In genomic region chr7:15948381-15948941, GRCm38 (mm10) we compare ENCODE assay signal across 8 mouse cellular contexts. TPM values are rescaled to one million over a fixed set of nuclear protein-coding genes. Genes with fewer than 3 reads are reported as not detected.
A peak's percentile ranks its signal among the peaks of the same experiment; 100 is the strongest.
DNase-seq lines count a peak whose midpoint lies in the region.

No protein-coding gene starts in this region.

- H3K4me1 ChIP-seq in megakaryocyte, embryonic 14.5 days: peaks cover 78% of the 10 kb centered on the region

- H3K36me3 ChIP-seq in megakaryocyte, embryonic 14.5 days (replicated peaks; ENCODE audit: low read length): peaks cover 13% of the 10 kb centered on the region

- peaks cover 11% of the 10 kb centered on the region for H3K9me3 ChIP-seq in megakaryocyte, embryonic 14.5 days

- DNase-seq in adipocyte (ENCODE audit: low spot score): peak; percentile 95
- peak; percentile 90 for DNase-seq in embryo, embryonic 10 days (ENCODE audit: low spot score)
- DNase-seq in gastrocnemius, postnatal 14 days: peak; percentile 94
- DNase-seq in induced T-regulatory cell, adult 2 months (ENCODE audit: low read depth): peak; percentile 93
- peak; percentile 18 to 47 for DNase-seq in left cerebral cortex, adult 8-10 months (ENCODE audit: low spot score in 2 of 2)
- DNase-seq in right cerebral cortex, adult 2 months (ENCODE audit: low spot score in 2 of 2): peak; percentile 64 to 66
- peak; percentile 70 for DNase-seq in urinary bladder, postnatal 10 days (ENCODE audit: low spot score)

- peak overlapping the region; percentile 90 for H3K4me3 ChIP-seq in megakaryocyte, embryonic 14.5 days (replicated peaks)

- H3K27me3 ChIP-seq in megakaryocyte, embryonic 14.5 days (replicated peaks): peaks cover 43% of the 10 kb centered on the region

- intact Hi-C loops in gastrocnemius, postnatal 14 days (cut with DNase I; ENCODE audit: low total_unique reads): loop anchor here (2.0 to 5.0 kb wide), 2 partner anchors 18 to 779 kb away; partner anchors contain the start of gene Ehd2

RNA-seq across cellular contexts. Expression of gene Nop53, which starts 2.6 kb away (rescaled TPM):
- 100 to 1,000 TPM; 121 to 127 TPM for total RNA-seq in gastrocnemius, postnatal 14 days (2021)
- total RNA-seq in left cerebral cortex, adult 8-10 months (2022): 100 to 1,000 TPM; 114 to 149 (median 128) TPM
- 159 and 504 TPM in 2 replicates for polyA plus RNA-seq in megakaryocyte, embryonic 14.5 days (2012; ENCODE audit: insufficient read depth, low replicate concordance)

RNA-seq across cellular contexts. Expression of gene Ehd2, which starts 18.9 kb away (rescaled TPM):
- total RNA-seq in gastrocnemius, postnatal 14 days (2021): 100 to 1,000 TPM in 1 of 2 experiments, 10 to 100 TPM in 1; 91.3 to 101 TPM
- 1 to 10 TPM; 4.6 to 5.9 (median 5.2) TPM for total RNA-seq in left cerebral cortex, adult 8-10 months (2022)
- 0.84 and 0.93 TPM in 2 replicates for polyA plus RNA-seq in megakaryocyte, embryonic 14.5 days (2012; ENCODE audit: insufficient read depth, low replicate concordance)

RNA-seq across cellular contexts. Expression of gene Selenow, which starts 26.3 kb away (rescaled TPM):
- 100 to 1,000 TPM; 759 to 773 TPM for total RNA-seq in gastrocnemius, postnatal 14 days (2021)
- total RNA-seq in left cerebral cortex, adult 8-10 months (2022): 1,000 to 10,000 TPM in 3 of 4 experiments, 100 to 1,000 TPM in 1; 989 to 1,128 (median 1,052) TPM
- polyA plus RNA-seq in megakaryocyte, embryonic 14.5 days (2012; ENCODE audit: insufficient read depth, low replicate concordance): 1,012 and 1,066 TPM in 2 replicates

Comparison
In these comparisons a context has a peak if more than half of its experiments do, and no peak if none do; other contexts are left out.
1. Peak in every context shown above with its lines: DNase-seq and H3K4me3 ChIP-seq.
2. DNase-seq: peak in every context shown above with its lines; median percentile 95 in adipocyte; 94 in gastrocnemius, postnatal 14 days; 93 in induced T-regulatory cell, adult 2 months; 90 in embryo, embryonic 10 days; 70 in urinary bladder, postnatal 10 days; 65 in right cerebral cortex, adult 2 months; 32 in left cerebral cortex, adult 8-10 months.
3. RNA of gene Ehd2, which starts 18.9 kb away (total RNA-seq): 91.3 to 101 TPM in gastrocnemius, postnatal 14 days; 4.6 to 5.9 TPM in left cerebral cortex, adult 8-10 months; every median in the first group is over 10 times any median in the second.